Mouse (Mus musculus) urinary bladder, adult 2 months (tissue): Measurements from ENCODE around the gene Aktip. TPM values are rescaled to one million over a fixed set of nuclear protein-coding genes. Genes with fewer than 3 reads are reported as not detected.
A peak's percentile ranks its signal among the peaks of the same experiment; 100 is the strongest.

Experiments used
- DNase-seq: peaks from one replicate; pipeline ENCODE4 v3.0.0; 2022; ENCODE audit warnings: low spot score
- polyA plus RNA-seq: library from polyadenylated mRNA; depleted of rRNA; stranded (reverse); fragments of >200 nt; gene quantifications from 2 replicates; pipeline ENCODE4 v1.2.3, GENCODE M21; 2012

Gene Aktip
- polyA plus RNA-seq, 1 experiment: 88.9 TPM

DNA sequence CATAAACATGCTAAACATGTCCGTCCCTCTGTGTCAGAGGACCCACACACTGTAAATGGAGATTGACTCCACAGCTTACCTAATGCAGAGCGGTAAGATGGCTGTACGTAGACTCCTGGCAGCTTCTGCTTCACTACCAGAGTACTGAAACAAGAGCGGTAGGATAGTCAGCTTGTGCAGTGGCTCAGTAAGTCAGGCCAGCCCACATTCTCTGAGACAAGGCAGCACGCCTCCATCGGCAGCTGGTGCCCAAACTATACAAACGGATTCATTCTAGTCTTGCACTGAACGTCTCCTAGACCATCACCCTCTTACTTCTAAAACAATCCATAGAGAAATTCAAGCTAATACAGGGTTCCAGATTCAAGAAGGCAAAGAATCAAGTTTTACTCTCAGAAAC lies 73.0 kb downstream of the Aktip start:
- DNase-seq: no peak

DNA sequence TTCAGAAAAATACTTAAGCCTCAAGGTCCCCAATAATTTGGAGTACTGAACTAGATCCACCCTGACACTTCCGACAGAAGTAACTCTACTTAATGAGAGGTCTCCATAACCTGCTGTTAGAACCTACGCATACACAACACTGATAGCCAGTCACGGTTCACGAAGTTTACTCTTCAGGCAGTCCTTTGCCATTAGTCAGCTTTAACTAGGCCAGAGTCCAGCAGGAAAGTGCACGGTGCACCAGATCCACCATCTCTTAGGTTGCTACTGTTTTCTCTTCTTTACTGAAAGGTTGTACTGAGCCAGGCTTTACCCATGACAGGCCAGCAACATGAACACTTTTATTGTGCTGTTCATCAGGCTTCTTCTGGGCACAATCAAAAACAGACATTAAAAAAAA lies 75.5 kb downstream of the Aktip start:
- no peak for DNase-seq

DNA sequence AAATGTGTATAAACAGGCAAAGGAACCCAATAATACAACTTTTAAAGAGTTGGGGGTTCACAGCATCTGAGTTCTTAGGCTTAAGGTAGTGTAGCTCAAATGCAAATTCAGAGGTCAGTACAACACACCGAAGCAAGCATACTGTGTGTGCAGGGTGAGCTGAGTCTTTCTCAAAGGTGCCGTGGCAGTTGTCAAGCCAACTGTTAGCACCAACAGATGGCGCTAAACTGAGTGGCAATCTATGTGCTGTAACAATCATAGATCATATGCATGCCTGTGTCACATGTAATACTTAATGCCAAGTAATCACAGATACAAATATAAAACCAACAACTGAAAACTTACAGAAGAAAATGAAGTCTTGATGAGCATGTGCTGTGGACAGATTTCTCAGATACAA lies 81.6 kb downstream of the Aktip start:
- no peak for DNase-seq

DNA sequence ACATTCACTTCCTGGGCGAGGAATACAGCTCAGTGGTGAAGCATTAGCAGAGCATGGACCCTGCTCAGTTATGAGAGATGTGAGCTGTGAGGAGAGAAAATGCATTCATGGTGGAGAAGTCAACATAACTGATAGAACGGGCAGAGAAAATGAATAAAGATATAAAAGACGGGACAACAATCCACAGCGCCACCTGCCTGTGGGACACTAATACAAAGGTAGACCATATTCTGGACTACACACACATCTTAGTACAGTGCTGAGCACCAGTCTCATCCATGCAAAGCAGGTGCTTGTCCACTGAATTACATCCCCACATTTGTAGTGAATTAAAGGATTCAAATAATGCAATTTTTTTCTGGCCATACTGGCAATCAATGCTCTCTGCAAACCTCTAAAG lies 82.2 kb downstream of the Aktip start:
- no peak for DNase-seq

DNA sequence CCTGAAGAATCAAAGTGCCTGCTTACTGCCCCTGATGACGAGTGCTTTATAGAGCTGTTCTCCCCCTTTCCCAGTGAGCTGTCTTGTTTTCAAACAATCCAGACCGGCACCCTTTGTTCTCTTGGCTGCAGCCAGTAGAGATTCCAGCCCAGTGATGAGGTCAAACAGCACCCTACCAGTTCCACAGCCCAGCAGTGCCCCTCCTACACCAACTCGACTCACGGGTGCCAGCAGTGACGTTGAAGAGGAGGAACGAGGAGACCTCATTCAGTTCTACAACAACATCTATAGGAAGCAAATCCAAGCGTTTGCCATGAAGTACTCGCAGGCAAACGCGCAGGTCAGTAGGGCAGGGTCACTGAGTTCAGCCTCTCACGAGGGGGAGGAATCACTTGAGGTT lies 84.9 kb downstream of the Aktip start:
- DNase-seq: no peak

DNA sequence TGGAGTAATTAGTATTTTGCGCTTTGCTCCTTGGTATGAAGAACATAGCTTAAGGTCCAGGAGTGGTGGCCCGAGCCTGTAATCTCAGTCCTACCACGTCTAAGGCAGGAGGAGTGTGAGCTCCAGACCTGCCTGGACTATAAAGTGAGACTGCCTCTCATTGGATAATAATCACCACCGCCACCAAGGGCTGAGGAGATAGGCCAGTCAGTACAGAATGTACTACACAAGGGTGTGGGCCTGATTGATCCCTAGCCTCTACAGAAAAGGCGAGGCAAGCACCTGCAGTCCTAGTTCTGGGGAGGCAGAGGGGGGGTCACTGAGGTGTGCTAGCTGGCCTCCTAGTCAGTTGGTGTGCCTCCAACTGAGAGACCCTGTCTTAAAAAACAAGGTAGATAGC lies 85.3 kb downstream of the Aktip start:
- DNase-seq: no peak

DNA sequence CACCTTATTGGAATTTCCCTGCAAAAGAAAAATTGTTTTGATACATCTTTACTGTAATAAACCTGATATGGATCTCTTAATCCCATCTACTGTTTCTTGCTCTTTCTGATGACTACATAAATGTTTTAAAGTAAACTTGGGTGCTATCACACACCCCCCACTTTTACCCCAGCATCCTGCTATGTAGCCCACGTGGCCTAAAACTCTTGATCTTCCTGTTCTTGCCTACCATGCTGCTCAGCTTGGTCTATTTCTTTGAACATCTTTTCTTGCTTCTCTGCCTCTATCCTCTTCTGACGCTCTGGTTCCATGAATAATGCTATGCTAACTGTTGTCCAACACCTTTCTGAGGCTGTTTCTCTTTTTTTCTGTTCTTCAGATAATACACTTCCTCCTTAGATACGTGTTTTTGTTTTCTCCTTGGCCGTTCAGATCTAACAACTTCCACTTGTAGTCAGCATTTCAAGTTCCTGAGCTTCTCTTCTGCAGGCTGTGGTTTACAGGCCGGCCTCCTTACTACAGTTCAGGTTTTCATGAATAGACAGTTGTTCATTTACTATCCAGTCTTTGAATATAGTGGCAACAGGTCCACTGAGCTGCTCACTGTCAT lies 87.8 kb downstream of the Aktip start:
- DNase-seq: no peak

DNA sequence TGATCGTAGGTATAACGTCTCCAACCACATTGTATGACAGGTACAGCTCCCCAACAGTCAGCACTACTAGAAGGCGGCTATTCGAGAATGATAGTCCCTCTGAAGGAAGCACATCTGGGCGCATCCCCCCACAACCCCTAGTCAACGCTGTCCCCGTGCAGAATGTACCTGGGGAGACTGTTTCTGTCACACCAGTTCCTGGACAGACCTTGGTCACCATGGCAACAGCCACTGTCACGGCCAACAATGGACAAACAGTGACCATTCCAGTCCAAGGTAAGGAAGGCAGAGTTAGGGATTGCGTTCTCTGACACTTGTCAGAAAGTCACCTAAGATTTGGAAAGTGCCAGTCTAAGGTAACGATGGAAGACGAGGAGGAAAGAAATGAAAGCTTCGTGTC lies 93.5 kb downstream of the Aktip start:
- DNase-seq: no peak

DNA sequence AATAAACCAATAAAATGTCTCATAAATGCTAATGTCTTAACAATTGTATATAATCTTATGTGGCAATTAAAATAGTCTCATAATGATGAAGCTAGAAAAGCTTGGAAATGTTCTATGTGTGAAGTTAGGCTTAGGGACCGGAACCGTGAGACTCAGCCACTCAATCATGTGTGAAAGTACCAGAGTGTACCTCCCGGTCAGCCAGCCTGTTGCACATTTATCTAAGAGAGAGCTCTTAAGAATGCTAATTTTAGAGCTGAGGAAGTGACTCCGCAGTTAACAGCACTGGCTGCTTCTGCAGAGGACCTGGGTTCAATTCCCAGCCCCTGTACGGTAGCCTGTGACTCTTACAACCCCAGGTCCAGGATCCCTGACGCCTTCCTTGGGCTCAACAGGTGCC lies 101.7 kb downstream of the Aktip start:
- DNase-seq: no peak

DNA sequence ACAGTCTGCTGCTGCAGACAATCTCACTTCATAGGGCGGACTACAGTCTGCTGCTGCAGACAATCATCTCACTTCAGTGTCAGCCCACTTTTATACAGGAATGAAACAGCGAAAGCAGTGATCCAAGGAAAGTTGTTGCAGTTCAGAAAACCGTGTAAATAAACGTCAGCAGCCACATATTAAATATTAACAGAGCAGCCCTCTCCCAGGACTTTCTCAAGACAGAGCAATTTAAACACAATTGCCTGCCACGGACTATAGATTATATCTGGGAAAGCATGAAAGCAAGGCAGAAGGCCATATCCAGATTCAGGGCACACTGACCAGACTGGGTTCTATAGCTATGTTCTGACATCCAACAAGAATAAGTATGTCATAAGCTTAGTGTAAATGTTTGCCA lies 105.6 kb downstream of the Aktip start:
- no peak for DNase-seq

DNA sequence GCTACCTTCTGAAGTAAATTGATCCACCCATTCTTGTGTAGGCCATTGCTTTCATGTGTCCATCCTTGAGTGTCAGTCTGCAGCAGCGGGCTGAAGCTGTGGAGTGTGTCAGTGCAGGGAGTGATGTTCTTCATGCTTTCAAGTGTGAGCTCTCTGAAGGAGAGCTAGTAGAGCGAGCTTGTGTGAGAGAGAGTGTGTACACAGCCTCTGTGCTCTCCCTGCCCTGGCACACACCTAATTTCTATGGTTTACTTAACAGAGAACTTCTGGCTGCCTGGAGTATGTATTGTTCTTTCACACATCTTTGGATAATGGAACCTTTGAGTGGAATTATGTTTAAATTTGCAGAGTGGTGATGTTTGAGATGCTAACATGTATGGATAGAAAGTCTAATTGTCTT lies 110.2 kb downstream of the Aktip start:
- DNase-seq: no peak

DNA sequence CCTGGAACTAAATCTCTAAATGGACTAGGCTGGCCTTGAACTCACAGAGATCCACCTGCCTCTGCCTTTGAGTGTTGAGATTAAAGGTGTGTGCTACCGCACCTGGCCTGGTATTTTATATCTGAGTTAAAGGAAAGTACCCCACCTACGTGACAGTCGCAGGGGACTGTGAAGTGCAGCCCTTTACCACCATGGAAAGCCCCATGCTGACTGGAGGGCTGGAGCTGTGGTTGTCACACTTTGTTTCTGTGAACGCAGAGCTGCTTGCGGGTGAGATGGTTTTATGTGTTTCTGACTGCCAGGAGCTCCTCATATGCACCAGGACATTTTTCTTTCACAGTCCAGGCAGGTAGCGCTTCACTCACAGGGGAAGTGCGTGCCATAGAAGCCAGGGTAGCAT lies 111.3 kb downstream of the Aktip start:
- no peak for DNase-seq

DNA sequence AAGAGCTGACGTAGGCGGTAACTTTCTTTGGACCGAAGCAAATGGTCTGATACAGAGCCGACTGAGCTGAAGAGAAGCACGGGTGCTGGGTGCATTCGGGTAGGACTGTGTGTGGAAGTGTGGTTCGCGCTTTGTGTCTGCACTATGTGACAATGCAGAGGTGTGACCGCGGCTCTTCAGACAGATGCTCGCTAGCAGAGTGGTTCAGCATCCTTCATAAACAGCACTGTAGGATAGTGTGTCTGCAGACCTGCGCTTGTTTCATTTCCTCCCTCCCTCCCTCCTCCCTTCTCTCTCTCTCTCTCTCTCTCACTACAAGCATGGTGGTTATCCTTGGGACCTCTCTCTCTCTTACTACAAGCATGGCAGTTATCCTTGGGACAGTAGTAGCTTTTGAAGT lies 117.3 kb downstream of the Aktip start:
- DNase-seq: no peak

DNA sequence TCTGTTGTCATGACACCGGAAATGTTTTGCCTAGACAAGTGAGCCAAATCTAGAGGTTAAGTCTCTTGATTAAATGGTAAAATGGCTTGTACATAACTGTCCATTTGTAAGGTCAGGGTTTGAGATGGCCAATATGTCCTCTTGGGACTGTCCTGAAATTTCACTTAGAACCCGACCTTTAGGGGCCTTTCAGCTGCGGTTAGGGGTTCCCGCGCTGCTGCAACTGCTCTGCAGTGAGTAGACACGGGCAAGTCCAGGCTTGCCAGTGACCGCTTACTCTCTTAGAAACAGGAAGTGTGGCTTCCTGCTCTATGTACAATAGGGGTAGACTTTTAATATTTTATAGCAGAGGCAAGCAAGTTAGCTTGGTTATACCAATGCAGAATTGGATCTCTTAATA lies 117.9 kb downstream of the Aktip start:
- DNase-seq: no peak

DNA sequence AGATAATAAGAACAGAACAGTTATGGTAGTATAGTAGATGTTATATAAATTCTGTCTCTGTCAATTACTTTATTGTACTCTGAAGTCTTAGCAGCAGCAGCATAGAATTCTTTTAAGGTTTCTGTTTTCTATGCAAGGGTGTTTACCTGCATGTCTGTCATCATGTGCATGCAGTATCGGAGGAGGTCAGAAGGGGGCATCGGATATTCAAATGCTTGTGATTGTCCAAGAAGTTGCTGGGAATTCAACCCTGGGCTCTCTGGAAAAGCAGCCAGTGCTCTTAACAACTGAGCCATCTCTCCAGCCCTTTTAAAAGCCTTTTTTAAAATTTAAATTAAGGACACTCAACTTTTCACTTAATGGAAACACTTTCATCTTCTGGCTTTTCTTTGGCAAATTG lies 120.1 kb downstream of the Aktip start:
- no peak for DNase-seq

DNA sequence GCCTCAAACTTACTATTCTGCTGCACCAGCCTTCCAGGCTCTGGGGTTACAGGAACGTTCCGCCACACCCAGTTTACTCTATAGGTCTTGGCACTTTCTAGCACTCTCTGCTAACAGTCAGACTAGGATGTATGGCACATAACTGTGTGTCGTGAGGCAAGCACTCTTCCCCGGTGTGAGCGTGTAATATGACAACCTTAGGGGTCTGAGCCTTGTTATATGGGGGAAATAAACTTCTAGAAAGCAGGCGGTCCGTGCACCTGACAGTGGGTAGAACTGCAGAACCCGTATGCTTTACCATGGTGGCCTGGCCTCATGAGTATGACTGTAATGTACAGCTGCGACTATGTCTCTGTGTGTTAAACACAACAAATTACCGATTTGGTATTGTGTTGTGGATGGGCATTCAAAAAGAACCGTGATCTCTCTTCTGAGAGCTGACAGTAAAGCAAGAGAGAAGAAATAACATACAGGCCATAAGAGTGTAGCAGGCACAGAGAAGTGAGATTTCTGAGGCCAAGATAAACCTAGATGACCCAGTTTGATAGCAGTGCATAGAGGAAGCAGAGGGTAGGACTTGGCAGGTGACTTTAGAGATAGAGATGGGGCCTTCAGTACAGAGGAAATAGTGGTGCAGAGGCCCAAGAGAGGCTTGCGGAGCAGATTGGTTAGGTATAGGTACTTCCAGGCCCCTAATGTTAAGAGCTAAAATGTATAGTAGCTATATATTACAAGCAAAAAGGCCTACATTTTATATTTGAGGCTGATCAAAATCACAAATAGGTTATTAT lies 122.5 kb downstream of the Aktip start:
- no peak for DNase-seq

DNA sequence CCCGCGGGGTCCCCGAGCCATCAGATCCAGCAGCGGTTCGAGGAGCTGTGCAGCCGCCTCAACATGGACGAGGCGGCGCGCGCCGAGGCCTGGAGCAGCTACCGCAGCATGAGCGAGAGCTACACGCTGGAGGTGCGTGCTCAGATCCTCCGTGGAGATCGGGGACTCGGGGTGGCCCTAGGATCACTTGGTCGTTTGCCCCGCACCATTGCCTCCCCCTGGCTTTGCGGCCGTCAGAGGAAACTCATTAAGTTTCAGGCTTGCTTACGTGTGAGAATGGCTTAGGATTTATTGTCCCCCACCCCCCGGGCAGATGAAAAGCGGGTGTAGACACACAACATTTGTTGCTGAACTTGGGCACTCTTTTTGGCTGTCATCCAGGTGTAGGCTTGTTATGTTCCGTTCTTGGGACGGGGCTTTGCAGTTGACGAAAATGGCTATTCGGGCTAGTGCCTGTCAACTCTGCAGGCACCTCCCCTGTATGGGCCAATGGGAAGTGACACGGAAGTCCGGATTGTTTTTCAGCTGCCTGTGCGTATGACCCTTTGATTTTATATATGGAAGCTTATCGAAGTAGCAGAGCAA lies 129.4 kb downstream of the Aktip start:
- peak; percentile 50 for DNase-seq

DNA sequence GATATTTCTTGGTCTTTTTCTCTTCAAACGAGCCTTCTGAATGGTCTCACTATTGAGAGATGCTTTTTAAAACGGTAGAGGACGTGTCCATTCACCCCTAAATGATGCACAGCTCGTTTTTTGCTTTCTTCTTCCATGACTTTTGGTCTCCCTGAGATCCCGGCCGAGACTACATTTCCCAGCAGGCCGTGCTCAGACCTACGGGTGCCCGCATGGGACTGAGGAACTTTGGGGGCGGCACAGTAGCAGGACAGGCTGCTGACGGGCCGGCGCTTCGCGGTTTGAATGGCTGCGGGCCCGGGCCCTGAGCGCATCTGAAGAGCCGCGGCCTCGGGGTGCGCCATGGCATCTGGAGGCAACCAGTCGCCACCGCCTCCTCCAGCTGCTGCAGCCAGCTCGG lies 129.9 kb downstream of the Aktip start, which contains the start of gene Rbl2:
Gene Rbl2 (plus strand): TSS at position 224 of the 400 bp plus-strand sequence.
- DNase-seq: peak; percentile 86

DNA sequence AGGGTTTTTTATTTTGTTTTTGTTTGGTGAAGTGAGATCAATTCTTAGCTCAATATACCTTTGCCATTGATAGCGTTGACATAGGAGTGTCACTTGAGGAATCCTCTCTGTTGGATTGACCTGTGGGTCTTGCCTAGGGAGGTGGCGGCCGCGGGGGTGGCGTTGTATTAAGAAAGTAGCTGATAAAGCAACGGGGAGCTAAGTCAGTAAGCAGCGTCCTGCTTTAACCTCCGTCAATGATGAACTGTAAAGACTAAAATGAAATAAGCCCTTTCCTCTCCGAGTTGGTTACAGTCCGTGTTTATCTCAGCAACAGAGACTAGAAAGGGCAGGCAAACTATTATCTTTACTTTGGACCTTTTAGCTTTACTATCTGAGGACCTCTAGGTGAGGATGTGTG lies 130.4 kb downstream of the Aktip start:
- no peak for DNase-seq

DNA sequence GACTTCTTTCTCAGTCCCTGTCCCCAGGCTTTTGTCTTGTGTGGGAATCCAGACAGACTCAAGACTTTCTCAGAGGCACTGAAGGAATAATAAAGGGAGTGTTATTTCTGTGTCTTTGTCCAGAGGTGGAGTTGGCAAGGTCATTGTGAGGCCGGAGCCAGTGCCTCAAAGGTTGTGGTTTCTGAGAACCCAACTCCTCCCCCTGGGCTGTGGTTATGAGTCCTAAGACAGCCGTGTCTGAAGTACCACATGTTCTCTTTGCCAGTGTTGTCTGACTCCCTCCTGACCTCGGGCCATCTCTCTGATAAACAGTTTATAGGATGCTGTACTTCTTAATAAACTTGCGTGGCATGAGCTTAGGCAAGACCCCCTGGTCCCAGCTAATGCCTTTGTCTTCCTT lies 134.6 kb downstream of the Aktip start:
- DNase-seq: no peak
